Mouse (Mus musculus) ES-Bruce4 (cell line): ENCODE measurements around the gene Arl5b.

Experiments
- CTCF ChIP-seq: IDR thresholded peaks from one replicate; pipeline ENCODE4 v1.8.1; 2011; ENCODE audit warnings: low read depth, low read length
- POLR2A ChIP-seq: IDR thresholded peaks from one replicate; pipeline ENCODE4 v1.8.1; 2011; ENCODE audit warnings: low read length; ENCODE audit not compliant: insufficient read depth

GRCm38 (mm10) chr2:15060856-15061255 lies 11.7 kb downstream of the Arl5b start:
- no peak for TF ChIP-seq CTCF
- no peak for TF ChIP-seq POLR2A
